Mouse (Mus musculus) thymus, adult 2 months (tissue): ENCODE data around the gene Sbk1.

Experiments used
- CTCF ChIP-seq: fragments of 200-500 bp; IDR thresholded peaks from 2 replicates; pipeline ENCODE4 v1.5.1; 2012; ENCODE audit warnings: mild to moderate bottlenecking, control low read depth, low read length, moderate library complexity, borderline replicate concordance; ENCODE audit not compliant: control insufficient read depth, poor library complexity, insufficient read depth; ENCODE audit errors: extremely low read depth
- POLR2A ChIP-seq: fragments of 200-500 bp; IDR thresholded peaks from 2 replicates; pipeline ENCODE4 v1.6.1; 2012; ENCODE audit warnings: mild to moderate bottlenecking, low read length, control low read depth, moderate library complexity; ENCODE audit not compliant: control insufficient read depth, poor library complexity, insufficient read depth; ENCODE audit errors: extremely low read depth

DNA sequence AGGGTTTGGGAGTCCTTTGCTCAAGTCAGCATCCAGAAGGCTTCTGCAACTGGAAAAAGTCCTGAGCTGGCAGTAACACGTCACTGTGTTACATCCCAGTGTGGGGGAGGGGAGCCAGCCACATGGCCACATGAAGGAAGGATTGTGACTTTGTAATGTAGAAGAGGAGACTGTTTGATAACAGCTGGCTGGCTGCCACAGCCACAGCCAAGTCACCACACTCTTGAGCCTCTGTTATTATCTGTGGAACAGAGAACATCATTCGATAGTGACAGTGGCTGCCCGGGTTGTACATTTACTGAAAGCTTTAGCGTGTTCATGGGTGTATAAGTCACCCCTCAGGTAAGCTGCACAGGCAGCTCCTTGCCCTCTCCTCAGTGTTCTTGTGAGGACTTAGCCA is 12.4 kb downstream of the Sbk1 start:
- TF ChIP-seq CTCF (no peak), POLR2A (no peak)
